Mouse (Mus musculus) midbrain, postnatal 0 days (tissue): ENCODE results near the gene Cage1. TPM values are rescaled to one million over a fixed set of nuclear protein-coding genes. Genes with fewer than 3 reads are reported as not detected.

ENCODE experiments used
- ATAC-seq: fragments of 200-750 bp; cut with Nextera tagmentation; 2 replicates; pipeline ENCODE4 v1.8.0; 2017; ENCODE audit warnings: moderate number of reproducible peaks, mild to moderate bottlenecking, moderate TSS enrichment, moderate library complexity; ENCODE audit not compliant: low FRiP score
- DNase-seq: peaks from one replicate; pipeline ENCODE4 v3.0.0-alpha.2; 2015; ENCODE audit warnings: low spot score
- H3K27ac ChIP-seq: fragments of 300-500 bp; sonication (generic); 2 replicates; pipeline ENCODE4 v1.5.1; 2014; ENCODE audit warnings: low read depth, mild to moderate bottlenecking, low read length, mixed read lengths
- H3K27me3 ChIP-seq: fragments of 300-500 bp; sonication (generic); 2 replicates; pipeline ENCODE4 v1.6.1; 2014; ENCODE audit warnings: low read length, control low read depth, mixed read lengths; ENCODE audit not compliant: insufficient read depth
- H3K36me3 ChIP-seq: fragments of 300-500 bp; sonication (generic); 2 replicates; pipeline ENCODE4 v1.6.1; 2014; ENCODE audit warnings: low read length, control low read depth, mixed read lengths; ENCODE audit not compliant: insufficient read depth
- H3K4me1 ChIP-seq: fragments of 300-500 bp; sonication (generic); 2 replicates; pipeline ENCODE4 v1.6.1; 2014; ENCODE audit warnings: mild to moderate bottlenecking, control low read depth, antibody characterized with exemption, low read length, mixed read lengths; ENCODE audit not compliant: insufficient read depth
- H3K4me2 ChIP-seq: fragments of 300-500 bp; sonication (generic); 2 replicates; pipeline ENCODE4 v1.6.1; 2014; ENCODE audit warnings: low read depth, mild to moderate bottlenecking, low read length, mixed read lengths; ENCODE audit not compliant: poor library complexity, severe bottlenecking
- H3K4me3 ChIP-seq: fragments of 300-500 bp; sonication (generic); 2 replicates; pipeline ENCODE4 v1.5.1; 2014; ENCODE audit warnings: low read depth, mild to moderate bottlenecking, low read length, moderate library complexity
- H3K9ac ChIP-seq: fragments of 300-500 bp; sonication (generic); replicated peaks from 2 replicates; pipeline ENCODE4 v1.6.1; 2014; ENCODE audit warnings: mild to moderate bottlenecking, low read length, moderate library complexity, mixed read lengths; ENCODE audit not compliant: poor library complexity, severe bottlenecking
- H3K9me3 ChIP-seq: fragments of 300-500 bp; sonication (generic); 2 replicates; pipeline ENCODE4 v1.6.1; 2016; ENCODE audit warnings: low read length, control low read depth
- CTCF ChIP-seq: IDR thresholded peaks from 2 replicates; pipeline ENCODE4 v1.5.1; 2016; ENCODE audit warnings: antibody characterized with exemption, mild to moderate bottlenecking
- WGBS: fragments of 180-500 bp; shearing (Covaris S2); extraction: QIAGEN DNeasy Blood & Tissue Kit; methylation state at CpG from one replicate; pipeline ENCODE4 v1.1.7; 2014; 5-methylcytosine and 5-hydroxymethylcytosine counted together
- polyA plus RNA-seq: library from polyadenylated mRNA; unstranded; fragments of >200 nt; fragmentation: Nextera tagmentation; extraction: Ambion mirVana; gene quantifications from 2 replicates; pipeline ENCODE4 v1.2.1, GENCODE M21; 2015
- total RNA-seq: library from RNA; depleted of rRNA; stranded (reverse); fragments of >200 nt; gene quantifications from 2 replicates; pipeline ENCODE4 v1.2.3, GENCODE M21; 2014; rRNA removed

Gene Cage1
- total RNA-seq (1.6 and 3.4 TPM in 2 replicates), polyA plus RNA-seq (3.8 and 4.4 TPM in 2 replicates)

DNA sequence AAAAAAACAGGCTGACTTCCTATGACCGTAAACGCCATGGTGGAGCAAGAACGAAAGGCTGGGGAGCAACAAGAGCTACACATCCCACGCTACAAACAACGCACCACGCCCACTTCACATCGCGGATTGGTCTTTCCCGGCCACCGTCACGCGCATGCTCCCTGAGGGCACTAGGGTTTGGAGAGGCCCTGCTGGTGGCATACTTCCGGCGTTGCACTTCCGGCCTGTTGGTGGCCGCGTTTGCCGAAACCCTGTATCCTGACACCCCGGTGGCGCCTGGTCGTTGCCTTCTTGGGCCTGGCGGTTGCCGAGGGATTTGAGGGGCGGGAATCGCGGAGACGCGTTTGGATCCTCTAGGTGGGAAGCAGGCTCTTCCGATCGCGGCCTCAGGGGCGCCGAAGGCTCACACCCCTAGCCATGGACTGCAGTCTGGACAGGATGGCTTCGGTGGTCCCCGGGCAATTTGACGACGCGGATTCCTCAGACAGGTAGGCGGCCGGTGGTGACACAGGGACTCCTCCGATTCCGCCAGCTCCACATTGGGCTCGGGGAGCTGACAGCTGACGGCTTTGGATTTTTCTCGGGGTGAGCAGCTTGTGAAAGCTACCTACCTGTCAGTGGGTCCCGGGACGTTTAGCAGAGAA is at the start of gene Cage1:
Gene Cage1, minus strand, starts transcription at position 26 of the 644 bp plus-strand sequence.
- peaks cover 13% of the 10 kb centered on the region; the same call in 1 of the 2 replicates for H3K4me1 ChIP-seq
- no peaks in the 10 kb centered on the region for H3K27me3 ChIP-seq
- peak within 1 kb of the TSS; percentile 90 for H3K9ac ChIP-seq
- H3K4me2 ChIP-seq = peak within 1 kb of the TSS; percentile 91
- no peaks in the 10 kb centered on the region for H3K9me3 ChIP-seq
- DNase-seq (peak; percentile 98), ATAC-seq (peak; percentile 96)
- WGBS = under 1% methylated on average over 47 of the region's 47 CpGs
- H3K36me3 ChIP-seq = peaks cover 17% of the 10 kb centered on the region
- peak within 1 kb of the TSS; percentile 77 for H3K27ac ChIP-seq
- peak; percentile 65 for TF ChIP-seq CTCF
- H3K4me3 ChIP-seq = peak within 1 kb of the TSS; percentile 64

DNA sequence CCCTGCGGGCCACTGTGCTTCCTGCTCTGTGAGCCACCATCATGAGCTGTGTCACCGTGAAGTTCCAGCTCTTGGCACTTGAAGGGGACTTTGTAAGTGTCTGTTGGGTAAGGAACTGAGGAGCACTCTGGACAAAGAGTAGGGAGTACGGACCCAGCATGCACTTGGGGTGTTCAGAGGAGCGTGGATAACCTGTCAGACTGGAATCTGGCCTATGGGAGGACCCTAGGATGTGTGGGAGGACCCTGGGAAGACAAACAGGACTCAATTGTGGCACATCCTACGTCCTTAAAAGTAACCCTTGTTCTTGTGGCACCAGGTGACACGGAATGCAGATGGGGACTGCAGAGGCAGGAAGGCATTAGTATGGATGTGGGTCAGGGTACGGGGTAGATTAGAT is 44.3 kb upstream of the Cage1 start:
- no peak for TF ChIP-seq CTCF
- no peak overlapping the region for H3K27ac ChIP-seq

DNA sequence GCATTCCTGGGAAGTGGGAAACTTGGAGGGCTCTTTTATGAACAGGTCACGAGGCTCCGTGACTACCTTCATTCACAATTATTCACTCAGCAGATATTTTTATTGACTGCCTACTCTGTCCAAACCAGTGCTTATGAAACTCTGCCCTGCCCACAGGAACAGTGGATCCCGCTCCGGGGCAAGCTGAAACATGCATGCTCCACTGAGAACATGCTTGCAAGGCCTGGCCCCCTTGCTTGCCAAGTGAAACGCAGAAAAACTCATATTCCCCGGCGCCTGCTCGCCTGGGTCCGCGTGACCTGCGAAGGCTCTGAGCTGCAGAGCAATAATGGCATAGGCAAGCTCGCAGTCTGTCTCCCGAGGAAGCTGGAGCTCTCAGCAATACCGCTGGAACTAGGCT is 43.9 kb upstream of the Cage1 start:
- no peaks in the 10 kb centered on the region for H3K36me3 ChIP-seq
- TF ChIP-seq CTCF = no peak
- H3K9ac ChIP-seq = no peak overlapping the region
- no peaks in the 10 kb centered on the region for H3K27me3 ChIP-seq
- no peaks in the 10 kb centered on the region for H3K9me3 ChIP-seq
- no peak overlapping the region for H3K4me2 ChIP-seq
- no peak for DNase-seq
- no peak for ATAC-seq
- 93% methylated on average over 14 of the region's 14 CpGs for WGBS
- H3K27ac ChIP-seq = no peak overlapping the region
- H3K4me3 ChIP-seq = no peak overlapping the region
- no peaks in the 10 kb centered on the region for H3K4me1 ChIP-seq

More for the DNA sequence above, 44.3 kb upstream of the Cage1 start:
- Histone ChIP-seq H3K4me2 (no peak overlapping the region), H3K36me3 (no peaks in the 10 kb centered on the region), H3K9ac (no peak overlapping the region), H3K27me3 (no peaks in the 10 kb centered on the region), H3K4me1 (no peaks in the 10 kb centered on the region), H3K9me3 (no peaks in the 10 kb centered on the region), H3K4me3 (no peak overlapping the region)
- ATAC-seq (no peak), DNase-seq (no peak)
- 75% methylated on average over 7 of the region's 7 CpGs for WGBS

DNA sequence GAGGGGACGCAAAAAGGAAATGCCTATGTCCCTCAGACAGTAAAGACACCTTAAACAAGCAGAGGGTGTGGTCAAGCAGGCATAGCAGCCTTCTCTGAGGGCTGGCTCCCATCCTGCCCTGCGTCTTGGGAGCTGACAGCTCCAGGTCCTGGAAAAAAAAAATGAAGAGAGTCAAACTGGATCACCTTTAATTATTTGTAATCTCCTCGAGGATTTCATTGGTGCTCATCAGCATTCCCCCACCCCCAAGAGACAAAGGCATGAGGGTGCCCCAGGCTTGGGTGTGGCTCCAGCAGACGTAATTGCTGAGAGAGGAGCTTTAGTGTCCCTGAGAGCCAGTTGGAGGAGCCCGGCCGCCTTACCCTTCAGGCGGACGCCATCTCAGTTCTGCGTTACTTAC is 43.1 kb upstream of the Cage1 start:
- WGBS = 64% methylated on average over 9 of the region's 9 CpGs
- Histone ChIP-seq H3K4me1 (no peaks in the 10 kb centered on the region), H3K4me2 (no peak overlapping the region), H3K36me3 (no peaks in the 10 kb centered on the region), H3K27ac (no peak overlapping the region), H3K9ac (no peak overlapping the region), H3K9me3 (no peaks in the 10 kb centered on the region), H3K4me3 (no peak overlapping the region), H3K27me3 (no peaks in the 10 kb centered on the region)
- ATAC-seq = no peak
- DNase-seq = no peak
- no peak for TF ChIP-seq CTCF

DNA sequence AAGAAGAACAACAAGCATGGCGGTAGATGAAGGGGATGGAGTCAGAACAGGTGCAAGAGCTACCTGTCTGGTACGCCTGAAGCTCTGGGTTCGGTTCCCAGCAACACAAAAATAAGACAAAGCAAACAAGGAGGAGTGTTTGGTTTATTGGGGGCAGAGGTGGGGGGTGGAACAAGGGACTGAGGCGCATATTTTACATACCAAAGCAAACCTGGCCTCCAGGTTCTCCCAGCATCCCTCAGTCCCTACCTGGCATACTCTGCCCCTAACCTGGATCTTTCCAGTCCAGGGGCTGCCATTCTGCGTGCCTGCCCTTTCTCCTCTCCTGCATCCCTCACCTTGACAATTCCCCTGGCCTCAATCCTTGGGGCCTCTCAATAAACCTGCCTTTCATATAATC is 42.5 kb upstream of the Cage1 start:
- WGBS = 87% methylated on average over 5 of the region's 5 CpGs
- ATAC-seq = no peak

DNA sequence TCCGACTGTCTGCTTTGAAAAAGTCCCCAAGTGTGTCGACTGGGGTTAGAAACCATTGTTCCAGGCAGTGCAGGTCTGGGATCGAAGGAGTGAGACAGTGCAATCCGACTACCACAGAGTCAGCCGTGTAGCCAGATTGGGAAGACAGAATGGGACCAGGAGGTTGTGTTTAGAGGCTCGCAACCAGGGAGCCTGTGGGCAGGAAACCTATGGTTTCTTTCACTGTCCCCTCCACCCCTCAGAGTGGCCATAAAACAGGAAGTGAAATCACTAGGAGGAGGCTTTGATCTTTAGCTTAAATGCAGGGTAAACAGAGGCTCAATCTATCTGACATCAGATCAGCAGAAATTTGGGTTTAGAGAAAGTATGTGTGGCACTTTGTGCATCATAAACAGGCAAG is 42.0 kb upstream of the Cage1 start:
- WGBS = 29% methylated on average over 6 of the region's 6 CpGs
- ATAC-seq (no peak), DNase-seq (no peak)
- Histone ChIP-seq H3K36me3 (no peaks in the 10 kb centered on the region), H3K4me2 (no peak overlapping the region), H3K27ac (no peak overlapping the region), H3K4me3 (no peak overlapping the region), H3K9me3 (no peaks in the 10 kb centered on the region), H3K27me3 (no peaks in the 10 kb centered on the region), H3K4me1 (no peaks in the 10 kb centered on the region), H3K9ac (no peak overlapping the region)
- TF ChIP-seq CTCF = no peak

More for the DNA sequence above, 42.5 kb upstream of the Cage1 start:
- DNase-seq = no peak
- Histone ChIP-seq H3K36me3 (no peaks in the 10 kb centered on the region), H3K27me3 (no peaks in the 10 kb centered on the region), H3K4me3 (no peak overlapping the region), H3K27ac (no peak overlapping the region), H3K4me1 (no peaks in the 10 kb centered on the region), H3K9ac (no peak overlapping the region), H3K4me2 (no peak overlapping the region), H3K9me3 (no peaks in the 10 kb centered on the region)
- TF ChIP-seq CTCF = no peak
